Mouse (Mus musculus) activated CD4-positive, CD25-positive, alpha-beta regulatory T cell, adult 4 months (primary cell): ENCODE data around the gene BC025920. TPM values are rescaled to one million over a fixed set of nuclear protein-coding genes. Genes with fewer than 3 reads are reported as not detected.

Experiments used
- ATAC-seq: one replicate; pipeline ENCODE4 v1.8.0; 2017
- polyA plus RNA-seq, 2 experiments: library from polyadenylated mRNA; unstranded; fragments of 100-300 nt; shearing (Covaris generic); gene quantifications; one replicate each; pipeline ENCODE4 v1.2.1; 2017

Gene BC025920
- polyA plus RNA-seq, result 1 to 10 TPM; 1.5 to 2.5 TPM

- peak; percentile 83 for ATAC-seq
Observed at GRCm38 (mm10) chr10:81605974-81606751, at the start of gene BC025920. Gene BC025920 (plus strand): TSS chr10:81606270.

- ATAC-seq, result no peak
Observed at GRCm38 (mm10) chr10:81556282-81556681, 49.8 kb upstream of the BC025920 start.

GRCm38 (mm10) chr10:81557491-81557890 lies 48.6 kb upstream of the BC025920 start:
- no peak for ATAC-seq

DNA sequence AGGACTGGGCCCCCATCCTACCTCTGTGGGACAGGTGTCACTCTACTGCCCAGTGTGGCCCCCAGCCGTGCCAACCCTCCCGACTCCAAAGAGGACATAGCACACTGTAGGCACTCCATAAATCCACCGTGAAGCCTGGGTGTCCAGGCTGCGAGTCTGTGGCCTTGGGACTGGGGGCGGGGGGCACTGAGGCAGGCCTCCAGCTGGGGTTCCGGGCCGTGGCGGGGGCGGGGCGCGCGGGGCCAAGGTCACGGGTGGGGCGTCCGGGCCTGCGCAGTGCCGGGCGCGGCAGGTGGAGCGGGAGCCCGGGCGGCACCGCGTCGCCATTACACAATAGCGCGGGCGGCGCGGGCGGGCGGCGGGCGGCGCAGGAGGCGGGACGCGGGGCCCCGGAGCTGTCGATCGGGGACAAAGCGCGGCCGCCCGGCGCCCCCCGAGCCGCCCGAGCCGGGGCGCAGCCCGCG lies 46.9 kb upstream of the BC025920 start, which contains the start of gene Aes:
Aes (plus strand) TSS at position 326 of the 464 bp plus-strand sequence.
- peak; percentile 28 for ATAC-seq

DNA sequence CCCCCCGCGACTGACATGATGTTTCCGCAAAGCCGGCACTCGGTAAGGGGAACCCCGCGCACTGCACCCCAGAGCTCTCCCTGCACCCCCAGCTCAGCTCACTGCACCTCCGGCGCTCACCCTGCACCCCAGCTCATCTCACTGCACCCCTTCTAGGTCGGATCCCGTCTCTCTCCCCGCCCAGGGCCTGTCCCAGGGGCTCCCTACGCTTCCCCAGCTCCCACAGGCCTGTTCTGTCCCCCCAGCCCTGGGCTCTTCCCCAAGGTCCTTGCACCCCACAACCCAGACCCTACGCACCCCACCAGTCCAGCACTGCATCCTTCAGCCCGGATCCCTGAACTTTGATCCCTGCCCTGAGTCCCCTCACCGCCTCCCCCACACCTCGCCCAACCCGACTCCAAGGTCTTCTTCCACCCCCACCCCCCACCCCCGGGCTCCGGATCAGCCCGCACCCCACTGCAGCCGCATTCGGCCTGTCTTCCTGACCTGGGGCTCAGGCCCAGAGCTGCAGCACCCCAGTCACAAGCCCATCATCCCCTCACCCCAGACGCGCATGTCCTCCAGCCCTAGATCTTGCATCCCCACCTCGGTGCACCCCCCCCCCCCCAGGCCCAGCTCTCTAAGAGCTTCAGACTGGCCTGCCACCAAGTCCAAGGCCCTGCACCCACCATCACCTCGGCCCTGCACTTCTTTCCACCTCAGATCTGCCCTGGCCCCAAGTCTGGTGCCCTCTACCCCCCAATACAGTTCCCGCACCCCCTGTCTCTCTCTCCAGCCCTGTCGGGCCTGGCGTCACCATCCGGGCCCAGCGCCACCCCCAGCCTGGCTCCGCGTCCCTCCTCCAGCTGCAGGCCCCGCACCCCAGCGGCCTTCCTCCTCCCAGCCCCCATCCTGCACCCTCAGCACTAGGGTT lies 46.2 kb upstream of the BC025920 start:
- ATAC-seq, result peak; percentile 41

GRCm38 (mm10) chr10:81560719-81561459 lies 45.2 kb upstream of the BC025920 start:
- peak; percentile 88 for ATAC-seq

DNA sequence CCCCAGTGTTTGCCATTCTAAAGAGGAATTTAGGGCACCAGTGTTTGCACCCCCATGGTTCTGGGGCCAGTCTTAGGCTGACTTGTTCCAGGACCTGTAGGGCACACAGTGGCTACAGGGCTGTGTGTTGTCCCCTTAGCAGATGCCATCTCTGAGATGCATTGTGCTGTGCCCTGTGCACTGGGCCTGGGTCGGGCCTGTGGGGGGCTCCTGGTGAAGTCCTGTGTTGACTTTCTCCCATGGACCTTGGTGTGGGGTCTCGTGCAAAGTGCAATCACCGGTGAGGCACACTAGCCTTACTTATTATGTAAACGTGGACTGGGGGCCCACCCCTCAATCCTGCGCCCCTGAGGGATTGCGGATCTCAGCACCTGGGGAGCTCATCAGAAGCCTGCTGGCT lies 43.7 kb upstream of the BC025920 start:
- no peak for ATAC-seq

DNA sequence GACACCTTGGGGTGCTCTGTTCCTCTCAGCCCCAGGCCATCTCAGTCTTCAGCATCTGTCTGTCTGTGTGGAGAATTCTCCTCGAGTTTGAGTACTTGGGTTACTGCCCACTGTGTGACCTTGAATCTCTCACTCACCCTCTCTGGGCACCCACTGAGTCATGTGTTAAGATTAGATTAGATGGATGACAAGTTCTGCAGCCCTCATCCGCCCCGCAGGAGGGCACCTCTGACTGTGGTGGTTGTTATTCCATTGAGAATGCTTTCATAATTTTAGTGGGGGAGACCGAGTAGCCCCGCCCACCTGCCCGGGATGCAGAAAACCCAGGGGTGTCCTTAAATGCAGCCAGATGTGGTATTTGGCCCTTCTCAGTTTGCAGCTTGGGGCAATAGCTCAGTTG lies 42.6 kb upstream of the BC025920 start:
- ATAC-seq, result no peak

DNA sequence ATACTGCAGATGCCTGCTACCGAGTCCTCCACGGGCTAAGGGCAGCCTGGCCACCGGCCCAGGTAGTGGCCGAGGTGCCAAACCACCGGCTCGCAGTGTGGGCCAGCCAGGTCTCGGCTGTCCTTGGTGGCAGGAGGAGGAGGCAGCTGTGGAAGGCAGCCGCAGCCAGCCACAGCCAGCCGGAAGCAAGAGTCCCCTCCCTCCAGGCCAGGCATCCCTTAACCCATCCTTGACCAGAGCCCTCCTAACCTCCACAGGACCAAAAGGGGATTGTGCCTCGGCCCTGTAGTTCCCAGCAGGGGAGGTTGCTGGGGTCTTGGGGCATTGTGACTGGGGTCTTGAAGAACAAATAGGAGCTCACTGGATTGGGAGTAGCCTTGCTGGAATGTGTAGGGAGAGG lies 41.9 kb upstream of the BC025920 start:
- ATAC-seq, result no peak

- no peak for ATAC-seq
Observed at GRCm38 (mm10) chr10:81564734-81565133, 41.3 kb upstream of the BC025920 start.

- no peak for ATAC-seq
Observed at GRCm38 (mm10) chr10:81565257-81566228, 40.5 kb upstream of the BC025920 start.

DNA sequence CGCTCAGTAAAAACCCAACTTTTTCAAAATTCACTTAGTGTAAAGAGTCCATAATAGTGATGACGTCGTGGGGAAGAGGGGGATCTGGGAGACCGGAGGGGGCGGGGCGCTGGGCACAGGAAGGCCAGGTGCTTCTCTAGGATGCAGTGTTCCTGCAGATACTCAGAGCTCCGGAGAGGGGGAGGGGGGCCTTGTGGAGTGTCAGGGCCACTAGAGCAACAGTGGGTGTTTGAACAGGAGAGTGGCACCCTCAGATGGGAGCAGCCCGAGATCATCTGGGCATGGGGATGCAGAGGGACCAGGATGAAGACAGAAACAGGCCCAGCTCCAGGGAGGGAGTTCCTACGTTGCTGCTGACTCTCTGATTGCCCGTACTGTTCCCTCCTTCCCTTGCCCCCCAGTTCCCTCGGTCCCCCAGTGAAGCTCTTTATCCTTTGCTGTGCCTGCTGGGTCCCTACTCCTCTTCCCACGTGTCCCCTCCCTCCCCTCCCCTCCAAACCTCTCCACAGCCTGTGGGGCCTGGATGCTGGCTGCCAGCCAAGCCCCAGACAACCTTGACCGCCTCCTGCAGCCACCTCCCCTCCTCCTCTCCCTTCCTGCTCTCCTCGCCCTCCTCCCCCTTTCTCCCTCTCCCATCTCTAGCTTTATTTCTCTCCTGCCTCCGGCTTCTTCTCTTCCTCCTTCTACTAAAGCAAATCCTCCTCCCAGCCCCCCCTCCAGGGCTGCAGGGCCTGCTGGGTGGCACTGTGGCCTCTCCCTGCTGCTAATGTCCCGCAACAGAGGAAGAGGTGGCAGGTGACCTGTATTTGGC lies 37.5 kb upstream of the BC025920 start:
- ATAC-seq, result no peak

- no peak for ATAC-seq
Observed at GRCm38 (mm10) chr10:81569507-81570237, 36.4 kb upstream of the BC025920 start.

DNA sequence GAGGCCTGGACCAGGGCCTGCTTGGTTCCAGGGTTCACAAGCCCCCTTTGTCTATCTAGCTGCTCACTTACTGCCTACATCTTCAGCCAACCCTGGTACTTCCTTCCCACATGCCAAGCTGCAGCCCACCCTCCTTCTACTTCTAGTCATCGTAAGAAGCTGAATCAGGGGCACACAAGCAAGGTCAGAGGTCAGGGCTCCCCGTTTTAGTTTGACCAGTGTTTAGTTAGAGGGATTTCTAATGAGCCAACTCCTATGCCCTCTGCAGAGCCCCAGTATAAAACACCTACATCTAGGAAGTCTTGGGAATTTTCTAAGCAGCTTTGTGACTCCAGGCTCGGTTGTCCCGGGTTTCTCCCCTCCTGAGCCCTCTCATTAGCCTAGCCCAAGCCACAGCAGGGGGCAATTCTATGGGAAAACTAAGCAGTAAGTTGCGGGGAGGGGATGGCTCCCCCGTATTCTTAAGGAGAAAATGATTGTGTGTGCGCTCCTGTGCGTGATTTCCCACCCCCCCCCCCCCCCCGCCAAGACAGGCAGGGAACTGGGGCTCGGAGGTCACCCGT lies 35.8 kb upstream of the BC025920 start:
- no peak for ATAC-seq

DNA sequence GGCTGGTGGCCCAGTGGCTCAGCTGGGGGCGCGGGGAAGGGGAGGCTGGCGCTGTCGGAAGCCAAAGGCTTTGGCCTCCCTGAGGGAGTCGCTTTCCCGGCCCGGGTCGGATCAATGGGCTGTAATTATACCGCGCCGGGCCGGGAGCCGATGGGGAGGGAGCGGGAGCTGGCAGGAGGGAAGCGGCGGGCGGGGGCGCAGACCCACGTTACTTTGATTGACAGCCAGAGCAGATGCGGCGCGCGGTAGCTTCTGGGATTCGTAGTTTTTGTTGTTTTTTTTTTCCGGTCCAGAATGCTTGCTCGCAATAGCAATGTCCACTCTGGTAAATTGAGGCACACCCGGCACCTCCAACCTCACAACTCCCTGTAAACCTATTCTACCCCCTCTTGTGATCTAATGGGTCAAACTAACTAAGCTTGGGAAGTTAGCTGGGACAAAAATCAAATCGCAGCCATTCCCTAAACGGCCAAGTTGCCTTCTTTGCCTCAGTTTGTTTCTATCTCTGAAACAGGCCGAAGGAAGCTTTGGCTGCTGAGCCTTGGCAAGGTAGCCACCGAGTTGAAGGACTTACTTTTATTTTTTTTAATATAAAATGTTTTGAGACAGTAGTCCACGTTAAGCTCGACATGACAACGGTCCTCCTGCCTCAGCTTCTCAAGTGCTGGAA lies 35.1 kb upstream of the BC025920 start:
- peak; percentile 54 for ATAC-seq

DNA sequence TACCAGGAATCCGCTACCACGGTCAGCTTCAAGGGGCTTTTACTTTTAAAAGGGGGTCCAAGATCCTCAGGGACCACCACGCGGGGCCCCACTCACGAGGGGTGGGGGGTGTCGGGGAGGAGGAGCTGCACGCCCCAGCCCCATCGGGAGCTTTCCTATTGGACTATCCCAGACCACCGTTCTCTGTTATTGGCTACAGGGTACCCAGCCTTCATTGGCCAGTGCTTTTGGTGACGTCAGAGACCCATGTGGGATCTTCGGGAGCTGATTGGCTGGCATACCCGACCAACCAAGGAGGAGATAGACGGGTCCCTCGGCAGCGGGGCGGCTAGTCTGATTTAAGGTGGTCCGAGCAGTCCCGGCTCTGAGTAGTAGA lies 34.6 kb upstream of the BC025920 start:
- peak; percentile 82 for ATAC-seq

DNA sequence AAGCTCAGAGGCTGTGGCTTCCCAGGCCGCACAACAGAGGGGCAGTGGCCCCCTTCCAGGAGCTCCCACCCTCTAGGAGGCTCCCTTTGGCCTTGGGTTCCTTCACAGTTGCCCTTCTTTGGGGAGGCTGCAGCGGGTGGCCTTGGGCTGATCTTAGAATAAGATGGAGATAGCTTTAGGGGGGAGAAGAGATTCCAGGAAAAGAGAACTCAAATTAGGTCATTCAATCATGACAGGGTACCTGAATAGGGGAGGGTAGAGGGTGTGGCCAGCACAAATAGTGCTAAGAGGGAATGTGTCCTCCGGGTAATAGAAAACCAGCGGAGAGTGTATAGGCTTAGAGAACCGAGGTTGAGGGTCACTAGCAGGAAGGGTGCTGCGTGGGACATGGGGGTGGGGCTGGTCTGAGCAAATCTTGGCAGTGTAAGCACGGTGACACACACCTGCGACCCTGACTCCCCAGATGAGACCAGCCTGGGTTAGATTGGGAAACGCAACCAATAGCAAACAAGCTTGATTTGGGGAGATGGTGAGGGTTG lies 33.9 kb upstream of the BC025920 start:
- ATAC-seq, result no peak

- no peak for ATAC-seq
Observed at GRCm38 (mm10) chr10:81572975-81573374, 33.1 kb upstream of the BC025920 start.
